Comparison of ENCODE assay signal across 13 mouse cellular contexts in the genomic region with DNA sequence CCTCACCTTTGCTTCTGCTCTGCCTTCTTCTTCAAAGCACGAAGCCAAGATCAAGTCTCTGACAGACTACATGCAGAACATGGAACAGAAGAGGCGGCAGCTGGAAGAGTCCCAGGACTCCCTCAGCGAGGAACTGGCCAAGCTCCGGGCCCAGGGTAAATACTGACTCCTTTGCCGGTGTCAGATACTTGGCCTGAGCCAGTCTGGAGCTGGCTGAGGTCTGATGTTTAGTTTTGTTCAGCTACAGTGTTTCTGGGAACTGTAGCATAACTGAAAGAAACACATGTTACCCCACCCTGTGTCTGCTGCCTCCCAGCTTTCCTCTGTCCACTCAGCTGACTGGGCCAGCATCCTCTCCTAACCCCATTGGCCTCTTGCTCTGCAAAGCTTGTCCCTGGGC. TPM values are rescaled to one million over a fixed set of nuclear protein-coding genes. Genes with fewer than 3 reads are reported as not detected.
DNase-seq lines count a peak whose midpoint lies in the region; ATAC-seq and TF ChIP-seq lines count a peak whose summit lies in the region.
"Had no signal": no experiment of that assay in that cellular context is flagged by ENCODE, and none has a peak within 500 bp of the region (broad histone marks: within the 10 kb centered on the region; RNA-seq: fewer than 3 reads in every experiment).

No protein-coding gene starts in this region.

- DNase-seq in hindbrain, embryonic 10.5 days (ENCODE audit: low spot score): no peak
- no peak for DNase-seq in testis, postnatal 10 days (ENCODE audit: low spot score)
- DNase-seq in cerebellum, postnatal 36 days: peak; percentile 74 to 76
- DNase-seq in embryo, embryonic 9.5 days (ENCODE audit: extremely low spot score): no peak
- DNase-seq in neural tube, embryonic 10.5 days (ENCODE audit: extremely low spot score, low spot score): no peak
- DNase-seq: adrenal gland, postnatal 25 days; right cerebral cortex, postnatal 14 days had no signal

- peaks cover 36% of the 10 kb centered on the region for H3K4me1 ChIP-seq in hindbrain, embryonic 15.5 days (replicated peaks)
- peaks cover 25% of the 10 kb centered on the region for H3K4me1 ChIP-seq in hindbrain, embryonic 10.5 days (replicated peaks)
- no peaks in the 10 kb centered on the region; the same call in 1 of the 2 replicates for H3K4me1 ChIP-seq in testis, adult 2 months (ENCODE audit: control insufficient read depth, insufficient read depth, low read length)

- 0 out of 2 replicates have a peak overlapping the region, but pooled peaks have one; percentile 16 for H3K27ac ChIP-seq in hindbrain, embryonic 15.5 days (replicated peaks)
- H3K27ac ChIP-seq in hindbrain, embryonic 10.5 days: no peak overlapping the region
- peak overlapping the region; percentile 5; the same call in 1 of the 2 replicates for H3K27ac ChIP-seq in testis, adult 2 months (ENCODE audit: control insufficient read depth, insufficient read depth, low read depth, low read length)
- H3K27ac ChIP-seq: limb, embryonic 15.5 days; neural tube, embryonic 12.5 days had no signal

- ATAC-seq in hindbrain, embryonic 15.5 days (ENCODE audit: low FRiP score, low read depth): no peak
- ATAC-seq: CD4-positive, CD25-positive, alpha-beta regulatory T cell, adult 4 months; Patski had no signal

- peaks cover 21% of the 10 kb centered on the region for H3K36me3 ChIP-seq in hindbrain, embryonic 15.5 days
- H3K36me3 ChIP-seq in hindbrain, embryonic 10.5 days: peaks cover 88% of the 10 kb centered on the region
- H3K36me3 ChIP-seq in testis, adult 2 months (ENCODE audit: control insufficient read depth, insufficient read depth, low read length): no peaks in the 10 kb centered on the region
- H3K36me3 ChIP-seq: limb, embryonic 15.5 days had no signal

- H3K27me3 ChIP-seq in hindbrain, embryonic 15.5 days: no peaks in the 10 kb centered on the region
- H3K27me3 ChIP-seq in hindbrain, embryonic 10.5 days (ENCODE audit: insufficient read depth, poor library complexity, severe bottlenecking): no peaks in the 10 kb centered on the region
- no peaks in the 10 kb centered on the region for H3K27me3 ChIP-seq in testis, adult 2 months (ENCODE audit: control insufficient read depth, insufficient read depth, low read length)
- H3K27me3 ChIP-seq: limb, embryonic 15.5 days; neural tube, embryonic 12.5 days; Patski had no signal

- no peak for TF ChIP-seq CTCF in testis, adult 2 months (IDR thresholded peaks at IDR 0.05; ENCODE audit: control insufficient read depth, insufficient read depth, insufficient replicate concordance, low read depth, low read length)

- H3K9me3 ChIP-seq in hindbrain, embryonic 15.5 days: no peaks in the 10 kb centered on the region
- no peaks in the 10 kb centered on the region for H3K9me3 ChIP-seq in hindbrain, embryonic 10.5 days
- H3K9me3 ChIP-seq: limb, embryonic 15.5 days; neural tube, embryonic 12.5 days had no signal

- no peak for TF ChIP-seq POLR2A in testis, adult 2 months (IDR thresholded peaks at IDR 0.05; ENCODE audit: control insufficient read depth, low read depth, low read length)

- H3K4me3 ChIP-seq in hindbrain, embryonic 15.5 days: no peak overlapping the region
- no peak overlapping the region for H3K4me3 ChIP-seq in hindbrain, embryonic 10.5 days
- H3K4me3 ChIP-seq in testis, adult 2 months (ENCODE audit: control insufficient read depth, low read depth, low read length): no peak overlapping the region
- H3K4me3 ChIP-seq: limb, embryonic 15.5 days; neural tube, embryonic 12.5 days had no signal

- no peak overlapping the region for H3K4me2 ChIP-seq in hindbrain, embryonic 15.5 days
- H3K4me2 ChIP-seq: limb, embryonic 15.5 days; neural tube, embryonic 12.5 days had no signal

- 69% methylated on average over 5 of the region's 5 CpGs for WGBS in hindbrain, embryonic 15.5 days
- WGBS in hindbrain, embryonic 10.5 days: 92% methylated on average over 5 of the region's 5 CpGs

- no peak overlapping the region for H3K9ac ChIP-seq in hindbrain, embryonic 15.5 days
- H3K9ac ChIP-seq: limb, embryonic 15.5 days; neural tube, embryonic 12.5 days had no signal

RNA-seq across cellular contexts. Expression of gene Lypd6b, which starts 48.4 kb away (rescaled TPM):
- 12.0 and 12.8 TPM in 2 replicates for polyA plus RNA-seq in hindbrain, embryonic 15.5 days (2015; fragmentation: Nextera tagmentation; extraction: Ambion mirVana)
- 1.6 and 1.8 TPM in 2 replicates for polyA plus RNA-seq in hindbrain, embryonic 10.5 days (2016; fragmentation: Nextera tagmentation; extraction: Ambion mirVana)
- polyA plus RNA-seq in testis, adult 2 months (2012; rRNA removed): 0.20 and 0.24 TPM in 2 replicates

Comparison
In these comparisons a context has a peak if more than half of its experiments do, and no peak if none do; other contexts are left out.
1. DNase-seq: peak in cerebellum, postnatal 36 days (2 of 2); none in hindbrain, embryonic 10.5 days (single experiment), testis, postnatal 10 days (single experiment), embryo, embryonic 9.5 days (single experiment) and neural tube, embryonic 10.5 days (single experiment).